Mouse (Mus musculus): ENCODE results near the gene Evi2a. TPM values are rescaled to one million over a fixed set of nuclear protein-coding genes. Genes with fewer than 3 reads are reported as not detected.

Gene Evi2a
- polyA plus RNA-seq, 1 experiment from 2014 or later, result 1.7 TPM

- Histone ChIP-seq H3K4me1 (no peaks in the 10 kb centered on the region), H3K27me3 (ENCODE audit: low read depth, poor library complexity, severe bottlenecking) (no peaks in the 10 kb centered on the region), H3K27ac (replicated peaks) (no peak overlapping the region), H3K4me3 (no peak overlapping the region), H3K36me3 (peaks cover 62% of the 10 kb centered on the region), H3K9me3 (replicated peaks) (no peaks in the 10 kb centered on the region)
- WGBS, result 86% methylated on average over 7 of the region's 7 CpGs
- DNase-seq (ENCODE audit: low spot score), result no peak
These were observed 46.4 kb downstream of the Evi2a start for GRCm38 (mm10) chr11:79483876-79484528.

GRCm38 (mm10) chr11:79483392-79483791 lies 47.0 kb downstream of the Evi2a start:
- Histone ChIP-seq H3K9me3 (replicated peaks) (no peaks in the 10 kb centered on the region), H3K27ac (replicated peaks) (no peak overlapping the region), H3K36me3 (peaks cover 64% of the 10 kb centered on the region), H3K4me1 (no peaks in the 10 kb centered on the region), H3K4me3 (no peak overlapping the region), H3K27me3 (ENCODE audit: low read depth, poor library complexity, severe bottlenecking) (no peaks in the 10 kb centered on the region)
- 91% methylated on average over 6 of the region's 6 CpGs for WGBS
- DNase-seq (ENCODE audit: low spot score), result no peak

Other genes starting within 250 kb of the Evi2a start
- not detected in 2 replicates for gene Gm9964, start 233.7 kb downstream of the Evi2a start, polyA plus RNA-seq (2016; fragmentation: Nextera tagmentation; extraction: Ambion mirVana)
- gene Nf1, start 190.9 kb downstream of the Evi2a start, polyA plus RNA-seq (2016; fragmentation: Nextera tagmentation; extraction: Ambion mirVana), result 6.6 and 6.7 TPM in 2 replicates
- 0.28 and 0.29 TPM in 2 replicates for gene Omg, start 26.5 kb downstream of the Evi2a start, polyA plus RNA-seq (2016; fragmentation: Nextera tagmentation; extraction: Ambion mirVana)
- gene Evi2b, start 6.8 kb downstream of the Evi2a start, polyA plus RNA-seq (2016; fragmentation: Nextera tagmentation; extraction: Ambion mirVana), result 0.37 TPM in 1 of 2 replicates, not detected in the other
- 0.92 and 1.5 TPM in 2 replicates for gene Evi2, start within 50 bp of the Evi2a start, polyA plus RNA-seq (2016; fragmentation: Nextera tagmentation; extraction: Ambion mirVana)
- 18.6 and 23.4 TPM in 2 replicates for gene Rab11fip4, start 60.6 kb upstream of the Evi2a start, polyA plus RNA-seq (2016; fragmentation: Nextera tagmentation; extraction: Ambion mirVana)